ENCODE assay signal across 9 mouse cellular contexts in genomic region chr16:73367226-73367840, GRCm38 (mm10).
DNase-seq lines count a peak whose midpoint lies in the region; ATAC-seq and TF ChIP-seq lines count a peak whose summit lies in the region.
"Had no signal": no experiment of that assay in that cellular context is flagged by ENCODE, and none has a peak within 500 bp of the region (broad histone marks: within the 10 kb centered on the region; RNA-seq: fewer than 3 reads in every experiment).

No protein-coding gene starts in this region.

- H3K9ac ChIP-seq in heart, embryonic 12.5 days = no peak overlapping the region
- no peak overlapping the region for H3K9ac ChIP-seq in hindbrain, embryonic 13.5 days
- no peak overlapping the region; the same call in 1 of the 2 replicates for H3K9ac ChIP-seq in neural tube, embryonic 13.5 days
- no peak overlapping the region for H3K9ac ChIP-seq in liver, embryonic 12.5 days
- H3K9ac ChIP-seq: limb, embryonic 12.5 days had no signal

- no peaks in the 10 kb centered on the region for H3K4me1 ChIP-seq in heart, embryonic 12.5 days (replicated peaks)
- H3K4me1 ChIP-seq in cortical plate, adult 2 months (ENCODE audit: control insufficient read depth, insufficient read depth, low read length) = peaks cover 2% of the 10 kb centered on the region; the same call in 1 of the 2 replicates
- peaks cover 18% of the 10 kb centered on the region for H3K4me1 ChIP-seq in hindbrain, embryonic 13.5 days (replicated peaks)
- peaks cover 27% of the 10 kb centered on the region for H3K4me1 ChIP-seq in neural tube, embryonic 13.5 days (replicated peaks)
- H3K4me1 ChIP-seq in liver, embryonic 12.5 days = no peaks in the 10 kb centered on the region

- H3K27me3 ChIP-seq in heart, embryonic 12.5 days (replicated peaks) = no peaks in the 10 kb centered on the region
- no peaks in the 10 kb centered on the region for H3K27me3 ChIP-seq in hindbrain, embryonic 13.5 days
- H3K27me3 ChIP-seq in neural tube, embryonic 13.5 days = no peaks in the 10 kb centered on the region
- H3K27me3 ChIP-seq in liver, embryonic 12.5 days (replicated peaks) = no peaks in the 10 kb centered on the region
- H3K27me3 ChIP-seq: limb, embryonic 12.5 days had no signal

- 77% methylated on average over 17 of the region's 17 CpGs for WGBS in heart, embryonic 12.5 days
- WGBS in hindbrain, embryonic 13.5 days = 47% methylated on average over 17 of the region's 17 CpGs
- WGBS in neural tube, embryonic 13.5 days = 52% methylated on average over 17 of the region's 17 CpGs
- WGBS in liver, embryonic 12.5 days (ENCODE audit: insufficient replicate concordance) = 78% methylated on average over 17 of the region's 17 CpGs

- no peaks in the 10 kb centered on the region for H3K36me3 ChIP-seq in heart, embryonic 12.5 days
- H3K36me3 ChIP-seq in hindbrain, embryonic 13.5 days = no peaks in the 10 kb centered on the region
- H3K36me3 ChIP-seq in neural tube, embryonic 13.5 days = no peaks in the 10 kb centered on the region
- no peaks in the 10 kb centered on the region for H3K36me3 ChIP-seq in liver, embryonic 12.5 days
- H3K36me3 ChIP-seq: G1E; limb, embryonic 12.5 days had no signal

- peak; percentile 12 for DNase-seq in heart, postnatal 4 days
- DNase-seq in cerebellum, adult 8-10 months = no peak

- H3K4me3 ChIP-seq in heart, embryonic 12.5 days = no peak overlapping the region
- H3K4me3 ChIP-seq in cortical plate, adult 2 months (ENCODE audit: insufficient read depth, low read length) = peak overlapping the region; percentile 31; the same call in 1 of the 2 replicates
- no peak overlapping the region for H3K4me3 ChIP-seq in hindbrain, embryonic 13.5 days
- no peak overlapping the region for H3K4me3 ChIP-seq in neural tube, embryonic 13.5 days
- no peak overlapping the region for H3K4me3 ChIP-seq in liver, embryonic 12.5 days
- H3K4me3 ChIP-seq: limb, embryonic 12.5 days had no signal

- no peak overlapping the region for H3K4me2 ChIP-seq in heart, embryonic 12.5 days
- H3K4me2 ChIP-seq in hindbrain, embryonic 13.5 days = peak overlapping the region; percentile 4; the same call in 1 of the 2 replicates
- peak overlapping the region; percentile 26 for H3K4me2 ChIP-seq in neural tube, embryonic 13.5 days
- H3K4me2 ChIP-seq in liver, embryonic 12.5 days = no peak overlapping the region
- H3K4me2 ChIP-seq: limb, embryonic 12.5 days had no signal

- H3K27ac ChIP-seq in heart, embryonic 12.5 days (ENCODE audit: poor library complexity, severe bottlenecking) = no peak overlapping the region
- H3K27ac ChIP-seq in cortical plate, adult 2 months (ENCODE audit: insufficient read depth, low read length) = no peak overlapping the region
- peak overlapping the region; percentile 58 for H3K27ac ChIP-seq in hindbrain, embryonic 13.5 days
- H3K27ac ChIP-seq in neural tube, embryonic 13.5 days (replicated peaks) = peak overlapping the region; percentile 49
- no peak overlapping the region for H3K27ac ChIP-seq in liver, embryonic 12.5 days
- H3K27ac ChIP-seq: limb, embryonic 12.5 days had no signal

- H3K9me3 ChIP-seq in heart, embryonic 12.5 days (replicated peaks) = no peaks in the 10 kb centered on the region
- no peaks in the 10 kb centered on the region; the same call in 1 of the 2 replicates for H3K9me3 ChIP-seq in hindbrain, embryonic 13.5 days
- no peaks in the 10 kb centered on the region for H3K9me3 ChIP-seq in neural tube, embryonic 13.5 days
- H3K9me3 ChIP-seq in liver, embryonic 12.5 days (replicated peaks) = no peaks in the 10 kb centered on the region; the same call in 1 of the 2 replicates

- no peak for TF ChIP-seq CTCF in cortical plate, adult 2 months (IDR thresholded peaks at IDR 0.05; ENCODE audit: extremely low read depth, insufficient read depth, low read length)

- TF ChIP-seq POLR2A in cortical plate, adult 2 months (IDR thresholded peaks at IDR 0.05; ENCODE audit: extremely low read depth, insufficient read depth, low read length) = no peak

- ATAC-seq in heart, embryonic 12.5 days (ENCODE audit: insufficient number of reproducible peaks, low FRiP score) = no peak
- 0 out of 2 replicates have a peak, but pooled peaks have one; percentile 58 for ATAC-seq in hindbrain, embryonic 13.5 days (ENCODE audit: low FRiP score)
- ATAC-seq in neural tube, embryonic 13.5 days (ENCODE audit: low read depth) = no peak
- ATAC-seq in liver, embryonic 12.5 days = no peak

Comparison
In these comparisons a context has a peak if more than half of its experiments do, and no peak if none do; other contexts are left out.
1. H3K27ac ChIP-seq: peak in hindbrain, embryonic 13.5 days (single experiment) and neural tube, embryonic 13.5 days (single experiment); none in heart, embryonic 12.5 days (single experiment), cortical plate, adult 2 months (single experiment) and liver, embryonic 12.5 days (single experiment).
2. H3K4me2 ChIP-seq: peak in hindbrain, embryonic 13.5 days (single experiment) and neural tube, embryonic 13.5 days (single experiment); none in heart, embryonic 12.5 days (single experiment) and liver, embryonic 12.5 days (single experiment).